Mouse (Mus musculus): ENCODE results near the gene Folr1.

Folr1 gene

DNA sequence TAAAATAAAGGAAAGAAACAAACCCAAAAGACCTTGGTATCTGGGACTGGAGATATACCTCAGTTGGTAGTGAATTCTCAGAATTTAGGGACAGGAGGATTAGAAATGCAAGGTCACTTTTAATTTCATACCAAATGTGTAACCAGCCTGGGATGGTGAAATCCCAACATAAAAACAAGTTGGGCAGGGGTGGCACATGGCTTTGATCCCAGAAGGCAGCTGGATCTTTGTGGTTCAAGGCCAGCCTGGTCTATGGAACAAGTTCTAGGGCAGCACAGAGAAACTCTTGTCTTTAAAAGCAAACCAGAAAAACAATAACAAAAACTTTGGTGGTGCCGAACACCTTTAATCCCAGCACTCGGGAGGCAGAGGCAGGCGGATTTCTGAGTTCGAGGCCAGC, 3.1 kb downstream of the Folr1 start:
- DNase-seq, result no peak

DNA sequence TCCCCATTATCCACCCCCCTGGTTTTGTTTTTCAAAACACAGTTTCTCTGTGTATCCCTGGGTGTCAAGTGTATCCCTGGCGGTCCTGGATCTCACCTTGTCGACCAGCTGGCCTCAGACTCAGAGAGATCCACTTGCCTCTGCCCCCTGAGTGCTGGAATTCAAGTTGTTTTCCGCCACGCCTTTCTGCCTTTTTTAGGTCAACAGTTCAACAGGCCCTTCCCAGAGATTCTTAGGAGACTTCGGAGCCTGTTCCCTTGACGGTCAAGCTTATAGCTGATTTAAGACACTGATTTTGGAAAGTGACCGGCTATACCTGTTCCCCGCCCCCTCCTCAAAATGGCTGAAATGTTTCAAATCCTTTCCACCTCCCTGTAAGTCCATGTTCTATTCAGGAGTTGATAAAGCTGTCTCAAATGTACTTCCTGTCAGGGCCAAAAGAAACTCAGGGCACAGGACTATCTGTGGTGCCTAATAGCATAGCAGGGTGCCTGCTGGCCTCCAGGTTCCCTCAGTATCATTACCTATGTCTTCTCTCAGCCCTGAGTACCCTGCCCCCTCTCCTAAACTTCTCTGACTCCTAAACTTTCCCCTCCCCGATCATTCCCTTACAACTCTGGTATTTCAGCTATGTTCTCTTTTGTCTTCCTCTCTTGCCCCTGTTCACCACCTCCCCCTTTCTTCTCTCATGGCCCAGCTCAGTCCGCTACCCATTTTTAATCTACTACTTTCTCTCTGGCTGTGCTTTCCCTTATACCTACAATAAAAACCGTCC, 3.9 kb downstream of the Folr1 start:
- DNase-seq, result no peak

DNA sequence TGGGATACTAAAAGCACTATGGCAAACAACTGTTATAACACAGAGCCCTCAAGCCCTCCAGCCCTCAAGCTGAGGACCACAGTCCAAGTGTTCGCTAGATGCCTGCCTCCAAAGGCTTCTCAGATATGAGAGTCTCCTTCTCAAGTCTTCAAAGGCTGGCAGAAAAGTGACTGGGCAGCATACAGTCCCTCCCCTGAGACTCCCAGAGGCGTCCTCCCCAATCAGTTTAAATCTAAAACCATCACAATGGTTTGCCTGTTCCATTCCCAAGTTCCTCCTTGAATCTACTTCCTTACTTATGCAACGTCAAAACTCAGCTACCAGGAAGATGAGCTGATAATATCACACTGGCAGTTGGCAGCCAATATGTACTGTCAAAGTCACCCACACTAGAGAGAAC, 7.2 kb downstream of the Folr1 start, which contains the start of gene Anapc15:
Anapc15 (plus strand) TSS at position 301 of the 400 bp plus-strand sequence.
- DNase-seq, result no peak

DNA sequence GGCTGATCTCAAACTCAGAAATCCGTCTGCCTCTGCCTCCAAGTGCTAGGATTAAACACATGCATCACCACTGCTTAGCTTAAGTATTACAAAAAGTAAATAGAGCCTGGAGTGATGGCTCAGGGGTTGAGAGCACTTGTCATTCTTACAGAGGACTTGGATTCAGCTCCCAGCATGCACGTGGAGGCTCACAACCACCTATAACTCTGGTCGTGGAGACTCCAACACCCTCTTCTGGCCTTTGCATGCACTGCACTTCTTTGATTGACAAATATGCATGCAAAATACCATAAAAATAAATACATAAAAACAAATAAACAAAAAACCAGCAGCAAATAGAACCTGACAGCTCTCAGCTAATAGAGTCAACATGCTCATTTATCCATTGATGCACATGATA, 8.3 kb downstream of the Folr1 start:
- DNase-seq, result no peak

DNA sequence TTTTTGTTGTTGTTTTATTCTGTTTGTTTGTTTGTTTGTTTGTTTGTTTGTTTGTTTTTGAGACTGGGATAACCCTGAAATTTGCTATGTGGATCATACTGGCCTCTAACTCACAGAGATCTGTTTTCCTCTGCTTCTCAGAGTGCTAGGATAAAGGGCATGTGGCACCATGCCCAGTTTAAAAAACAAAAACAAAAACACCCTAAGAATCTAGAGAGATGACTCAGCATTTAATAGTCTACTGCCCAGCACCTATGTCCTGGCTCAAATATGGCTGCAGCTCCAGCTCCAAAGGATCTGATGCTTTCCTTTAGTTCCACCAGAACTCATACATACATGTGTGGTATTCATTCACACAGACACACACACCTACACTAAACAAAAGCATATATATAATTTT, 9.6 kb downstream of the Folr1 start:
- no peak for DNase-seq

DNA sequence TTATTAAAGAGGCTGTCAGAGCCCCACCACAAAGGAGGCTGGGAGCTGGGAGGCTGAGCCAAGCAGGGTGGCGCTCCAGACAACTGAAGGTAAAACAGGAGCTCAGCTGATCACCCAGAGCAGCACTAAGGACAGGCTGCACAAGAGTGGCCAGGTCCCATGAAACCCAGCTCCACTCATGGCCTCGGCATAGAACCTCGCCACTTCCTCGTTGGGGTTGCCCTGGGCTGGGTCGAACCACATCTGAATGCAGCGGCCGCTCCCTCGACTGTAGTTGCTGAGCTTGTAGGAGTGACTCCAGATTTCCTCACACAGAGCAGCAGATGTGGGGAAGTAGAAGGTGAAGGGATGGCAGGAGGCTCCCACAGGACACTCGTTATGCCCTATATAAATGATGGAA, 12.2 kb downstream of the Folr1 start:
- DNase-seq, result no peak

DNA sequence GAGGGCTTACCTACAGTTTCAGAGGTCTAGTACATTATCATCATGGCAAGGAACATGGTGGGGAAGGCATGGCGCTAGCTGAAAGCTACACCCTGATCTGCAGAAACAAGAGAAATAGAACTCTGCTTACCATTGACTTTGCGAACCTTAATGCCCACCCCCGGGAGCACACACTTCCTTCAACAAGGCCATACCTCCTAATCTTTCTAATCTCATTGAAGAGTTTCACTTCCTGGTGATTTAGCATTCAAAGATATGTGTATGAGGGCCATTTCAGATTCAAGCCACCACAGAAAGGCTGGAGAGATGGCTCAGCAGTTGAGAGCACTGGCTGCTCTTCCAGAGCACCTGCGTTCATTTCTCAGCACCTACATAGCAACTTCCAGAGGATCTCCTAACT, 13.5 kb downstream of the Folr1 start, which contains the start of gene Folr2:
Folr2 (minus strand) TSS at position 101 of the 400 bp plus-strand sequence.
- no peak for DNase-seq

DNA sequence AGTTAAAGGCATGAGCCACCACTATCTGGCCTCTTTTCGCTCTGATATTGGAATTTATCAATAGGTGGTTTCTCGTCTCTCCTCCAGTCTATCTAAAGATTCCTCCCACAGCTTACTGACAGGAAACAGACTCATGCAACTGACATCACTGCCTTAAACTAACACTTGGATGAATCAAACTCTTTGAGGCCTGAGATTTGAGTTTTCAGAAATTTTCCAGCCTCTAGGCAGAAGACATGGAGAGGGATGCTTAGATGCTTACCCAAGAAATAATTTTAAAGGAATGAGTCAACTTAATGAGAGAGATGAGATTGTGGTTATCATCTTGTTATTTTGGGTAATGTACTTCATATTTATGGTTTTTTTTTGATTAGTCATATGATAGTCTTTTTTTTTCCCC, 16.8 kb downstream of the Folr1 start:
- DNase-seq, result no peak

DNA sequence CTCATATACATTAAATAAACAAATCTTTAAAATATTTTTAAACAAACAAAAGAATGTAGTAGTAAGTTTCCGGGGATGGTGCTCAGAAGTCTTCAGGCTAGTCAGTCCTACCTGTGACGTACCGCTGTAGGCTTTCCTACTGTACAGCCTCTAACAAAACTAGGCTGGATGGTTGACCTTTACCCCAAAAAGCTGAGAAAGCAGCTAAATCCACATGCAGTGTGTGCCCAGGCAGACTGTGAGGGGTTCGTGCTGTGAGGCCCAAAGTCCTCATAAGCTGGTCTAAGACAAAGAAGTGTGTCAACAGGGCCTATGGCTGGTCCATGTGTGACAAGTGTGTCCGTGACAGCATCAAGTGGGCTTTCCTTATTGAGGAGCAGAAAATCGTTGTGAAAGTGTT, 17.7 kb downstream of the Folr1 start:
- DNase-seq, result no peak

DNA sequence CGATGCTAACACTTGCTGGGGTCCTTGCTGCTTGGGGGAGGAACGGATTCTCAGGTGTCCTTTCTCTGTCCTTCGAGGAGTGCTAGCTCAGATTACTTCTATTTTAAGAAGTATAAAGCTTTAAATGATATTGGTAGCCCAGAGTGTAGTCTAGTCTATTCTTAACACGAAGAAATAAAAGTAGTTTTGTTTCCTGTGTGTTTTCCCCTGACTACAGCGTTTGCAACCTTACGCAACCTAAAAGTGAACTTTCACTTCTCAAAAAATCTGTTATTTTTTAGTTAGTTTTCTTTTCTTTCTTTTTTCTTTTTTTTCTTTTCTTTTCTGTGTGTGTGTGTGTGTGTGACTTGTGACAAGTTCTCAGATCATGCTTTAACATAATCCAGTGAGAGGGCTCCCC, 18.9 kb downstream of the Folr1 start:
- no peak for DNase-seq

DNA sequence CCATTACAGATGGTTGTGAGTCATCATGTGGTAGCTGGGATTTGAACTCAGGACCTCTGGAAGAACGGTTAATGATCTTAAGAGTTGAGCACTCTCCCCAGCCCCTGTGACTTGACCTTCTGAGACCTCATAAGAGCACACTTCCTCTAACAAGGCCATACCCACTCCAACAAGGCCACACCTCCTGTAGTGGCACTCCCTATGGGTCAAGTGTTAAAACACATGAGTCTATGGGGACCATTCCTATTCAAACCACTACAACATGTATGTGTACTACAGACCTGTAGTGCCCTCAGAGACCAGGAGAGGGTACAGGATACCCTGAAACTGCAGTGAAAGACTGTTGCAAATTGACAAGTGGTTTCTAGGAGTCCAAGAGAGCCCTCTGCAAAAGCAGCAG, 22.7 kb downstream of the Folr1 start:
- no peak for DNase-seq

DNA sequence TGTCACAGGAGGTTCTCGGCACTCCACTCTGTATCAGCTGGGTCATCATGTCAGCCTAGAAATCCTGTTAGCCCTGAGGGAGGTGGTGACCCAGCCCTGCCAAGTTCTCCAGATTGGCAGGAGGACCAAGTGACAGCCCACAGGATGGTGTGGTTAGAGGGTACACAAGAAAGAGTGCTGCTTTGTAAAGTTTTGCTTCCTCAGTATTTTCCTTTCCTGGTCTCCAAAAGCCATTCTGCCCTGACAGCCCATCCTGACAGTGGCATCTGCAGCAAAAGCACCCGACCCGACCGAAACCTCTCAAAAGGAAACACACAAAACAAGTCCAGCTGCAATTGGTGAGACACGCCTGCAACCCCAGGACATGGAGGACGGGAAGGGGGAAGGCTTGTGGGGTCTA, 26.4 kb downstream of the Folr1 start:
- no peak for DNase-seq

DNA sequence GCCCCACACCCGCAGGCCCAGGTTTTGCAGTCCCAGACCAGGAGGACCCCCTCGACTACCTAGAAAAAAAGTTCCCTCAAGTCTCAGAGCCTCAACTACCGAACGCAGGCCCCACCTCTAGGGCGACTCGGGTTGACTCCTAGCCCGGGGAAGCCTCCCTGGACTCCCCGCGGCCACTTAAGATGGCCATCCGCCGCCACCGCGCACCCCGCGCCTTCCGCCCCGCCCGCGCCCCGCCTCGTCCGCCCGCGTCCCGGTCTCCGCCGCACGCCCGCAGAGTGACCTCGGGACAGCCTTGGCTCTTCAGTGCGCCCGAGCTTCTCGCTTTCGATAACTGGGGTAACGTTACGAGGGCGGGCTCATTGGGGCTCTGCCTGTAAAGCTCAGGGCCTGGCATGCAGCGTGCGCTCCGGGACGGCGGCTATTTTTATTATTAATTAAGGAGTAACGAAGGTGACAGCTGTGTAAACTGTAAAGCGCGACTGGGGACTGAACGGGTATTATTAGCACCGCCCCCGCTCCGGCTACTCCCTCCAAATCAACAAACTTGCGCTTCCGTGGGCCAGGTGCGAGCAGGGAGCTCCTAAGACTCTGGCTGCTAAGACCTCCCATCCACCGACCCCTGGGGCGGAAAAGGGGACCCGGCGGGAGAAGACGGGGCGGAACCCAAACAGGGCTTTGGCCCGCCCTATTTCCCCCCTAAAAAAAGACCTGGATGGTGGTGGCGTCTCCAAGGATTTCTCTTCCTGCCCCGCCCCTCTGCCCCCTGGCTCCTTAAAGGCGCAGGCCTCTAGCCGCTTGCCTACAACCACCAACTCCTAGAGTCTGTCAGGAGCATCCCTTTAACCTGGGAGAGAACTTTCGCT, 32.7 kb downstream of the Folr1 start, which contains the start of gene Inppl1:
Inppl1 (minus strand) TSS at position 624 of the 866 bp plus-strand sequence.
- peak; percentile 79 for DNase-seq

DNA sequence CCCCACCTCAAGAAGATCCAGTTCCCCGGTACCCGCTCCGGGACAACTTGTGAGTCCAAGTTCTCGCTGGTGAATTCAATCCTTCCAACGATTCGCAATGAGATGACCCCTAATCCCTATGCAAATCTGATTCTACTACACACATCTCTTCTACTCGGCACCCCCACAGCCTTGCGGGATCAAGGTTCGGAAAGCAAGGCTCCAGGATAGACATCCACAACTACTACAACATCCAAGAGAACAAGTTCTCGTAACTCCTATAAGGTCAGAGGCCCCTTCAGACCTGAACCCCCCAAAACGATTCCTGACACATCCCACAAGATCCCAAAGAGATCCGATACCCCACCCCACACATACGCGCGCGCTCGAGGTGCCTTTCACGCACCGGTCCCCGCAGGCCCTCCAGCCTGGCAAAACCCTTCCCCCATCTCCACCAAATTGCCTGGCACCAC, 33.4 kb downstream of the Folr1 start:
- no peak for DNase-seq

DNA sequence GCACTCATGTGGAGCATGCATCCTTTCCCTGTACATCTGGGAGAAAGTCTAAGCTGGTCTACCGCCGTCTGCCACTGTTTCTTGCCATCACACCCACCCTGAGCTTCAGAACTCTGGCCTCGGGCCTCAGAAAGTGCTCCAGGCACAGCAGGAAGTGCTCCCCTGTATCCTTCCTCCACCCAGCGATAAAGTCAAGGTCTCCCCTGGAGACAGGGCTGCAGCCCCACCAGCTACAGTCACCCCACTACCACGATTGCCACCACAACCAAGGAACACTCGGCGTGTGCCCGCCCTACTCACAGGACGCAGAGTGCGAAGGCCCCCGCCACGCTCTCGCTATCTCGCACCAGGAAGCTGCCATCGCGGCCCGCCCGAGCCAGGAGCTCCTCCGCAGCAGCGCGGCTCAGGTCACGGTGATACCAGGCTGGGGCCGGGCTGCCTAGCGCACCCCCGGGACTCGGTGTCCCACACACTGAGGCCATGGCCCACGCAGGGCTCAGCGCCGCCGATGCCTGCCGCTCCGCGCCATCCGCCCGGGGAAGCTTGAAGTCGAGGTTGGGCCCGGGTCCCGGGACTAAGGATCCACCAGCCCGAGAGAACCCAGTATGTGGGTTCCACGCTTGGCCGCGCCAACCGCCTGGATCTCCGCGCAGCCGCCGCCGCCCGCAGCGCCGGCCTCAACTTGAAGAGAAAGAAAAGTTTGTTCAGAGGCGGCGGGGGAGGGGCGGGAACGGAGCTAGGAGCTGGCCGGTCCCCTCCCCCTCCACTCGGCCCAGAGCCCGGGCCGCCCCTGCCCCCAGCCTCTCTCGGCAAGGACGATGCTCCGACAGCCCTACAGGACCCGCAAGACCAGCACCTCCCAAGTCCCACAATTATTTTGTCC, 34.1 kb downstream of the Folr1 start:
- DNase-seq, result peak; percentile 29

DNA sequence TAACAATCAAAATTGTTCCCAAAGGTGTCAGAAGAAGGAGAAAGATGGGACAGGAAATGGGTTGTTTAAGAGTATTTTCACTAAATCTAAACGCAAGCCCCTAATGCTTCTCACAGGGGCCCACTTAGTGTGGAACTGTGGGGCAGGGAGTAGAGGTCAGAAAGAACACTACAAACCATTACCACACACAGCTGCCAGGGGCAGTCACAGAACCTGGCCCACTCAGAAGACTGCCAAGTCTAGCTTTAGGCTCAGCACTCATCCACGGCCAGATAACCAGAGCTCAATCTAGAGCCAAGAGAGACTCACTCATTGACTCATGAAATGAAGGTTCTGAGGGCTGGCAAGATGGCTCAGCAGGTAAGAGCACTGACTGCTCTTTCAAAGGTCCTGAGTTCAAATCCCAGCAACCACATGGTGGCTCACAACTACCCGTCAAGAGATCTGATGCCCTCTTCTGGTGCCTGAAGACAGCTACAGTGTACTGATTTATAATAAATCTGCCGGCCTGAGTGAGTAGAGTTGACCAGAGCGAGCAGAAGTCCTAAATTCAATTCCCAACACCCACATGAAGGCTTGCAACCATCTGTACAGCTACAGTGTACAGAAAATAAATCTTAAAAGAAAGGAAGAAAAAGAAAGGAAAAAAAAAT, 35.0 kb downstream of the Folr1 start:
- DNase-seq, result no peak

DNA sequence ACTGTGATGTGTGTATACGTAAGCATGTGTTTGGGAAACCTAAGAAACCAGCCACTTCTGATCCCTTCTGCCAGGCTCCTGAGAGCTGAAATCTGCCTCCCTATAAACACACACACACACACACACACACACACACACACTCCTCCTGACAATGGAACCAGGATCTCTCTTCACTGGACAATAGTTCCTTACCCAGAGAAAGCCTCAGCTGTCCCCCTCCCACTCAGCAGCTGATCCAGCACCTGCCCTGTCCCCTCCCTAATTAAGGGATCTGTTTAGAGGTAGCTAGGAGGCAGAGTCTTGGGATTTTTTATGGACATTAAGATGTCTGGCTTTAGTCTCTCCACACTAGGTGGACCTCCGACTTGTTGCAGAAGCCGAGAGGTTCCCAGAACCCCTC, 35.7 kb downstream of the Folr1 start:
- no peak for DNase-seq

DNA sequence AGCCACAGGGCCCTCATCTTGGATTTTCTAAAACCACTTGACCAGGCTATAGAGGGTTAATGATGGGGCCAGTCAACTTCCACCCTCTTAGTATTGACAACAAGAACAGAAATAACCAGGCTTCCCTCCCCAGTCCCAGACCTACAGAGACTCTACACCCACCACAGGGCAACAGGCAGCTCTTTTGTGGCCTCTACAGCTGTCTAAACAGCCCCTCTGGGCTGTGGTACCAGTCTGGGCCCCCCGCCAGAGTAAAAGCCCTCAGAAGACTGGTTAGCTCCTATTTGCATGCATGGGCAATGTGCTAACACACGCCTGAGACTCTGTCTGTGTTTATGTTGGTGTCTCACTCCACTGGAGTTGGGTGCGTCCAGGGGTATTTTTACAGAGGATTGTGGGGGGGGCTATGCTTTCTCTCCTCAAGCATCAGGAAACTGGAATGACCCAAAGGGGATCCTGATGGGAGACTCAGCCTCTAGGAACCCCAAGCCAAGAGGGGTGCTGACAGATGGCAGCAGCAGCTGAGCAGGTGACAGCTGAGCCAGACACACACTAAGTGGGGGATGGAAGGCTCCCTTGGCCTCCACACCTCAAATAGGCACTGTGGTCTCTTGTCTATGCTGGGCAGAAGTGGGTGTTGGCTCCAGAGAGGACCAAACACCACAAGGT, 36.5 kb downstream of the Folr1 start:
- DNase-seq, result no peak

DNA sequence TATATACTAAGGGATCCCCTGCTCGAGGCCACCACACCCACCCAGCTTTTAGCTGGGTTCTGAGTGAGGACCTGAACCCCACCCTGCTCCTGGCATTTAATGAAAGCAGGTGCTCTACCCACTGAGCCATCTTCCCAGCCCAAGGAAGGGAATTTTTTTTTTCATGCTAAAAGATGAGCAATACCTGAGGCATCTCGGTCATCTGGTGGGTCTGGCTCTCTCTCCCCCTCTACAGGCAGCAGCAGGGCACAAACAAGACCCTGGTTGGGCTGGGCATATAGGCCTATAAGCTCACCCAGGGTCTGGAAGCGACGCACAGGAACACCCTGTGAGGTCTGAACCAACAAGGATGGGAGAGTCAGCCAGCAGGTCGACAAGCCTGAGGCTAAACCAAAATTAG, 37.2 kb downstream of the Folr1 start:
- no peak for DNase-seq

DNA sequence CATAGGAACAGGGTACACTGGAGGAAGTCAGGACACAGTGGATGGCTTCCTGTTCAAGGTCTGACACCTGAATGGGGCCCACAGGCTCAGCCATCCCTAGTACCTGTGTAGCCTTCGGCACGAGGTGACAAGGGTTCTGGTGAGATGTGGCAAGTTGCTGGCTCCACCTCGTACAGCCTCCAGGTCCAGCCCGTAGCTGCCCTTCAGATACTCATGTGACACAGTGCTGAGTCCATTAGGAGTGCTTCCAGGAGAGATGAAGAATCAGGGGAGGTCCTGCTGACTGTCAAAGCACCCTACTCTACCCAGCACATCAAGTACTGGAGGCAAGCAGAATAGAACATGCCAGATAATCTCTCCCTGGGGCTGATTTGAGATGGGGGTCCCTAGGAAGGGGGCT, 38.2 kb downstream of the Folr1 start:
- no peak for DNase-seq

DNA sequence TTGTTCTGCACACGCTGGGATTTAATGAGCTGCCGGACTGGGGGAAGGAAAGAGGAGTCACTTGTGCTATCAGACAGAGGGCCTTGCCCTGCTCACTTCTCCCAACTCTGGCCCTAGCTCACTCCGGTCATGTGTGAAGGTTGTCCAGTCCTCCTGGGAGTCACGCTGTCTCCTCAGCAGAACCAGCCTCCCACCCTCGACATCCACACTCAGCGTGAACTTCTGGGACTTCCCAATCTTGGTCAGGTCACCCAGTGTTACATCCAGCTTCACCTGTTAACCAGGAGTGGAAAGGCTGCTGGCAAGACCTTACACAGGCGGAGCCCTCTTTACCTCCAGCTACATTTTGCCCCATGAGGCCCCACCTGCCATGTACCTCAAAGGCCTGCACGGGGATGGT, 39.2 kb downstream of the Folr1 start:
- DNase-seq, result no peak

DNA sequence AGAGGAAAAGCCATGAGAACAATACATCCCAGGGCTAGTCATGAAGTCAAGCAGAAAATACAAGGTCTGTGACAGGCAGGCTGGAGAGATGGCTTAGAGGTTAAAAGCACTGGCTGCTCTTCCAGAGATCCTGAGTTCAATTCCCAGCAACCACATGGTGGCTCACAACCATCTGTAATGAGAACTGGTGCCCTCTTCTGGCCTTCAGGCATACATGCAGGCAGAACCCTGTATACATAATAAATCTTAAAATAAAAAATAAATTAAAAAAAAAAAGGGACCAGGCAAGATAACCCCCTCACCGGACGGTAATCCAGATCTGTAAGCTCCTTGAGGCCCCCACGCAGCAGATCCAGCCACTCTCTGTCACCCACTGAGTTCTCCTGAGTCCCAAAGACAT, 40.2 kb downstream of the Folr1 start:
- DNase-seq, result no peak
